Mouse (Mus musculus) forebrain, embryonic 13.5 days (tissue): Measurements from ENCODE around the gene Rsph6a. TPM values are rescaled to one million over a fixed set of nuclear protein-coding genes. Genes with fewer than 3 reads are reported as not detected.
A peak's percentile ranks its signal among the peaks of the same experiment; 100 is the strongest.

ENCODE experiments used
- ATAC-seq: fragments of 200-750 bp; cut with Nextera tagmentation; 2 replicates; pipeline ENCODE4 v1.8.0; 2017
- H3K27ac ChIP-seq: fragments of 300-500 bp; sonication (generic); 2 replicates; pipeline ENCODE4 v1.5.1; 2015; ENCODE audit warnings: inconsistent platforms, mild to moderate bottlenecking, moderate library complexity
- H3K27me3 ChIP-seq: fragments of 300-500 bp; sonication (generic); 2 replicates; pipeline ENCODE4 v1.6.1; 2015; ENCODE audit warnings: mild to moderate bottlenecking, inconsistent platforms
- H3K36me3 ChIP-seq: fragments of 300-500 bp; sonication (generic); 2 replicates; pipeline ENCODE4 v1.6.1; 2015; ENCODE audit warnings: mild to moderate bottlenecking, inconsistent platforms; ENCODE audit not compliant: poor library complexity, severe bottlenecking
- H3K4me1 ChIP-seq: fragments of 300-500 bp; sonication (generic); 2 replicates; pipeline ENCODE4 v1.6.1; 2015; ENCODE audit warnings: inconsistent platforms
- H3K4me2 ChIP-seq: fragments of 300-500 bp; sonication (generic); 2 replicates; pipeline ENCODE4 v1.6.1; 2015; ENCODE audit warnings: inconsistent platforms, mild to moderate bottlenecking, moderate library complexity
- H3K4me3 ChIP-seq: fragments of 300-500 bp; sonication (generic); 2 replicates; pipeline ENCODE4 v1.5.1; 2015; ENCODE audit warnings: mild to moderate bottlenecking, inconsistent platforms
- H3K9ac ChIP-seq: fragments of 300-500 bp; sonication (generic); 2 replicates; pipeline ENCODE4 v1.6.1; 2015; ENCODE audit warnings: mild to moderate bottlenecking, inconsistent platforms
- H3K9me3 ChIP-seq: fragments of 300-500 bp; sonication (generic); replicated peaks from 2 replicates; pipeline ENCODE4 v1.6.1; 2016; ENCODE audit warnings: inconsistent platforms
- WGBS: fragments of 180-500 bp; shearing (Covaris S2); methylation state at CpG from one replicate; pipeline ENCODE4 v1.1.7; 2015; 5-methylcytosine and 5-hydroxymethylcytosine counted together
- microRNA-seq: library from miRNA; unstranded; fragments of <30 nt; microRNA quantifications from one replicate; pipeline ENCODE4, GENCODE M21; 2016
- polyA plus RNA-seq: library from polyadenylated mRNA; unstranded; fragments of >200 nt; fragmentation: Nextera tagmentation; extraction: Ambion mirVana; gene quantifications from 2 replicates; pipeline ENCODE4 v1.2.1, GENCODE M21; 2015

Gene Rsph6a
- polyA plus RNA-seq, 1 experiment from 2014 or later, result not detected

- 3% methylated on average over 34 of the region's 34 CpGs for WGBS
- H3K36me3 ChIP-seq, result no peaks in the 10 kb centered on the region
- peak within 1 kb of the TSS; percentile 35; the same call in 1 of the 2 replicates for H3K27ac ChIP-seq
- 0 out of 2 replicates have a peak, but pooled peaks cover 4% of the 10 kb centered on the region for H3K27me3 ChIP-seq
- H3K9me3 ChIP-seq, result peaks cover 10% of the 10 kb centered on the region; the same call in 1 of the 2 replicates
- H3K4me2 ChIP-seq, result peak within 1 kb of the TSS; percentile 93
- peak; percentile 97 for ATAC-seq
- H3K4me1 ChIP-seq, result peaks cover 21% of the 10 kb centered on the region
- H3K4me3 ChIP-seq, result peak within 1 kb of the TSS; percentile 69
- H3K9ac ChIP-seq, result peak within 1 kb of the TSS; percentile 82
Measured at GRCm38 (mm10) chr7:19119631-19120429, 65.3 kb downstream of the Rsph6a start, which contains the start of gene Fbxo46. Fbxo46 (plus strand) TSS chr7:19119859.

- 0 out of 2 replicates have a peak, but pooled peaks cover 4% of the 10 kb centered on the region for H3K27me3 ChIP-seq
- peaks cover 21% of the 10 kb centered on the region for H3K4me1 ChIP-seq
- no peak overlapping the region for H3K4me2 ChIP-seq
- no peak overlapping the region for H3K27ac ChIP-seq
- peaks cover 10% of the 10 kb centered on the region; the same call in 1 of the 2 replicates for H3K9me3 ChIP-seq
- H3K4me3 ChIP-seq, result no peak overlapping the region
- H3K9ac ChIP-seq, result no peak overlapping the region
- no peak for ATAC-seq
- H3K36me3 ChIP-seq, result peaks cover 3% of the 10 kb centered on the region; the same call in 1 of the 2 replicates
- WGBS, result 94% methylated on average over 4 of the region's 4 CpGs
Measured at GRCm38 (mm10) chr7:19121686-19122085, 67.2 kb downstream of the Rsph6a start.

Small RNA genes within 50 kb of the gene (microRNA-seq; reads per million reads assigned to microRNA genes)
- gene Mir3100, result not detected

Other genes with a start within 250 kb of the Rsph6a start
- not detected in 2 replicates for gene Psg17, start 233.1 kb upstream of the Rsph6a start, polyA plus RNA-seq
- gene Mill2, start 214.7 kb upstream of the Rsph6a start, polyA plus RNA-seq, result 0.11 and 0.34 TPM in 2 replicates
- 7.4 and 8.2 TPM in 2 replicates for gene Pglyrp1, start 183.4 kb upstream of the Rsph6a start, polyA plus RNA-seq
- gene Ccdc61, start 144.3 kb upstream of the Rsph6a start, polyA plus RNA-seq, result 25.6 and 27.9 TPM in 2 replicates
- 12.3 and 13.7 TPM in 2 replicates for gene Nova2, start 128.8 kb upstream of the Rsph6a start, polyA plus RNA-seq
- gene Nanos2, start 67.3 kb upstream of the Rsph6a start, polyA plus RNA-seq, result 0.68 and 0.69 TPM in 2 replicates
- 2.8 TPM in 2 replicates for gene Mypop, start 63.4 kb upstream of the Rsph6a start, polyA plus RNA-seq
- gene Irf2bp1, start 50.6 kb upstream of the Rsph6a start, polyA plus RNA-seq, result 22.1 and 23.3 TPM in 2 replicates
- not detected in 2 replicates for gene Foxa3, start 31.2 kb upstream of the Rsph6a start, polyA plus RNA-seq
- gene Sympk, start 30.3 kb upstream of the Rsph6a start, polyA plus RNA-seq, result 34.3 and 36.7 TPM in 2 replicates
- 20.6 and 22.6 TPM in 2 replicates for gene Dmwd, start 21.5 kb downstream of the Rsph6a start, polyA plus RNA-seq
- gene Dmpk, start 29.2 kb downstream of the Rsph6a start, polyA plus RNA-seq, result 8.3 and 9.4 TPM in 2 replicates
- 3.5 and 4.1 TPM in 2 replicates for gene Six5, start 39.9 kb downstream of the Rsph6a start, polyA plus RNA-seq
- gene Gm4969, start 63.7 kb downstream of the Rsph6a start, polyA plus RNA-seq, result 1.2 and 1.4 TPM in 2 replicates
- gene Fbxo46, start 65.2 kb downstream of the Rsph6a start, polyA plus RNA-seq, result 19.1 and 22.2 TPM in 2 replicates
- 16.5 and 17.7 TPM in 2 replicates for gene Qpctl, start 94.6 kb downstream of the Rsph6a start, polyA plus RNA-seq
- gene Snrpd2, start 95.0 kb downstream of the Rsph6a start, polyA plus RNA-seq, result 159 and 164 TPM in 2 replicates
- 5.2 and 6.6 TPM in 2 replicates for gene Gipr, start 111.4 kb downstream of the Rsph6a start, polyA plus RNA-seq
- gene Eml2, start 121.7 kb downstream of the Rsph6a start, polyA plus RNA-seq, result 6.4 and 7.0 TPM in 2 replicates
- 1.2 and 1.3 TPM in 2 replicates for gene Gpr4, start 157.8 kb downstream of the Rsph6a start, polyA plus RNA-seq
- 42.1 and 47.5 TPM in 2 replicates for gene Opa3, start 173.6 kb downstream of the Rsph6a start, polyA plus RNA-seq
- 31.0 and 32.7 TPM in 2 replicates for gene Vasp, start 217.1 kb downstream of the Rsph6a start, polyA plus RNA-seq
- 0.18 and 0.80 TPM in 2 replicates for gene Ppm1n, start 225.4 kb downstream of the Rsph6a start, polyA plus RNA-seq
- 87.9 and 92.4 TPM in 2 replicates for gene Rtn2, start 227.9 kb downstream of the Rsph6a start, polyA plus RNA-seq